Mouse (Mus musculus): ENCODE measurements at regions not wholly inside any gene's neighbourhood (a gene's known extent, or its start where the extent isn't known, plus 50 kb on each side); places are given as distances from the start of the nearest gene placed in this dataset.

GRCm38 (mm10) chr5:46278190-46278589 lies 420.8 kb upstream of the Lcorl start:
- no peak for DNase-seq (ENCODE audit: low read depth)

DNA sequence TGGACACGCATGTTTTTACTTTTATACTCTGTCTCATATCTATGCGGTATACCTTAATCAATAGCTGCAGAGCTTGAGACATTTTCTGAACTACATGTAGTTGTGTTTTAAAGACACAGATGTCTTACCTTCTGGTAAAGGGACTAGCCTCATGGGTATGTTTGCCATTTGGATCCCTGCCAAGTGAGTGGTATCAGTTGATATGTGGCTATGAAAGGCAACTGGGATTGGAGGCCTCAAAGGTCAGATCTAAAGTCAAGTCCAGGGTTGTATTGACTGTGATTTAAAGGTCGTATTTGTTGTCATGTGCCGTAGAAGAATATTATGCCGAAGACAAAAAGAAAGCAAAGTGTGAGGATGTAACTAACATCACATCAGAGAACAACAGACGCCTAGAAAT lies 399.3 kb upstream of the Lcorl start:
- DNase-seq (ENCODE audit: low read depth) = no peak

DNA sequence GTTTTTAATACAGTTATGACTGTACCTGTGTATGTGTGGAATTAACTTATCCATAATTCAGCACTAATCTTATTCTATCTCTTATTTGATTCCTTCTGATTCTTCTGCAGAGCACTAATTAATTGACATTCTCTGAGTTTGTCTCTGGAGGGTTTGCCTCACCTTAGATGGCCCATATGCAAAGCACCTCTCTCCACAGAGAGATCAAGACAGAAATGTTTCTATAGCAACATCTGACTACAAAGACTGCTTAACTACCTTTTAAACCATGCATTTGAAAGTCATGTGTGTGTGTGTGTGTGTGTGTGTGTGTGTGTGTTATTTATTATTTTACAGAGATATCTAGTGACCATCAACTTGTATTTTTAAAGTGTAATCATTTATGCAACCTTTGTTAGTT lies 396.5 kb upstream of the Lcorl start:
- no peak for DNase-seq (ENCODE audit: low read depth)

DNA sequence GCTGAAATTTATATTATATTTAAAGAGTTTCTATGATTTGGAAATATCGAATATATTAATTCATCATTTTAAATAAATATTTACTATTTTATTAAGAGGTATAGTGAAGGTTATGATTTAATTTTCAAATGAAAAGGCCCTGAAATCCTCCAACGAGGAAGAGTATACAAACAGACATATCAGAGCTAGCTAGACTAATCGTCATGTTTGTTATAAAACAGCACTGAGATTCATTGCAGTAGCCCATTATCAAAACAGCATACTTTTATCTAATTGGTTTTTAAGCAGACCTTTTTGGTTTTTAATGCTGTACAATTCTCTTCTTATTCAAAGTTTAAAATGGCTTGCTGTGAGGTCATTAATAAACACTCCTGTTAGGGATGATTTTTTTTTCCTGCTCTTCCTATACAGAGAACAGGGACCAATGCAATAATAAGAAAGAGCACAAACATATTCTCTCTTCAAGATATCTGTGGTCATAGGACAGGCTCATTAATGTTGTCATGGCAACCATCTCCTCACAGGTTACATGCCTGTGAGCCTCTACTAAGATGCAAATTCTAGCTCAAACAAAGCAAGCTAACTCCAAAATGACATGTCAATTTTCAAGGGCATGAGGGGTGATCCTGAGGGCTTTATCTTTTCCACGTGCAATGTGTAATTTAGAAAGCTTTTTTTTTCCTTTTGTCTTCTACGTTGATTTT lies 378.1 kb upstream of the Lcorl start:
- DNase-seq (ENCODE audit: low read depth) = no peak

DNA sequence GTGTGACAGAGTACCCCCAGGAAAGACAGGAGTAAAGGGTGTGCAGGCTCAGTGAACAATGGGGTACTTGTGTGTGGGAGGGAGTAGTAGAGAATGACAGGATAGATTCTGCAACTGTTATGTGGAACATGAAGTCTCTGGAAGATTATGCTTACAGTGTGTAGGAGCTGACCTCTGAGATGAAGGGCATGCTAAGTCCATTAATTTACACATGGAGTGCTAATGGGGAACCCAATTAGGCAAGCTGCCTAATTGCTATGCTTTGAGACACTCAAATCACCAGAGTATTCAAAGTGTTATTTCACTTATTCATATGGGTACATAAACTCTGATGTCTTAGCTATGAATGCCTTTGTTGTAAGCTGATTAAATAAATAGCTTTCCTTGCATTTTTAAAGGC lies 375.4 kb upstream of the Lcorl start:
- no peak for DNase-seq (ENCODE audit: low read depth)

DNA sequence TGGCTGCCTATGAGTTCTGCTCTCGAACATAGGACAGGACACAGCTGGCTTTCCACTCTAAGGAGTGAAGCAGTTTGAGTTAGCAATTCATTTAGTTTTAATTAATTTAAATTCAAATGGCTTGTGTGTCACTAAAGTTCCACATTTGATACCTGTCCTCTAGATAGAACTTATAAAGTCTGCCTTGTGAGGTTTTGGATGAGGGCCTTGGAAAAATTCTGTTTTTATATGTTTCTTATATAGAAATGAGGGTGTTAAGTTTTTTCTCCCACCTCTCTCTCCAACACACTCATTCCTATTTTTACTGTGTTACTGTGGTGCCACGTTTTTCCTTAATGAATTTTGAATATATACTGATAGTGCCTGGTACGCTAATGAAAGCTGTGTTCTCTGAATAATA lies 371.3 kb upstream of the Lcorl start:
- no peak for DNase-seq (ENCODE audit: low read depth)

DNA sequence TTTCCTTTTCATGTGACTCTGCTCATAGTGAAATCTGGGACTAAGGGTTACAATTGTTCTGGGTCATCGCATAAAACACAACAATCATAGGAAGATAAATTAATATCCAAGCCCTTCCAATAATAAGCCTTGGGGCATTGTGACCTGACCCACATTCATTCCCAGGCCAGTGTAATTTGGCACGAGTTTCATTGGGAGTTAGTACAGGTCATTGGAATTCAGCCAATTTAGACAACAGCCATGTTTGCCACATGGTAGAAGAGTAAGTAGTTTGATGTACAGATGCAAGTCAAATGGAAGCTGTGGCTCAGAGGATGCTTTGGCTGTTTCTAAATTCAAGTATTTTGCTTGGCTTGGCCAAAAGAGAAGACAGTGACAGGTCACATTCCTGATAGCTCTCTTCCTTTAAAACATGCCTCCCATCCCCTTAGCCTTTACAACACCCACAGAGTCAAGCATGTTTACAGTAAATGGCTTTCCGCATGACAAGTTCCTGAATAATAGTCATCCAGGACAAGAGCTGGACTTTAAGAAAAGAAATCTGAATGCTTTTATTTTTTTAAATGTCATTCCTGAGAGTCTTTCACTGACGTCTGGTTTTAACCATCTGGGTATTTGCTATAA lies 355.5 kb upstream of the Lcorl start:
- no peak for DNase-seq (ENCODE audit: low read depth)

DNA sequence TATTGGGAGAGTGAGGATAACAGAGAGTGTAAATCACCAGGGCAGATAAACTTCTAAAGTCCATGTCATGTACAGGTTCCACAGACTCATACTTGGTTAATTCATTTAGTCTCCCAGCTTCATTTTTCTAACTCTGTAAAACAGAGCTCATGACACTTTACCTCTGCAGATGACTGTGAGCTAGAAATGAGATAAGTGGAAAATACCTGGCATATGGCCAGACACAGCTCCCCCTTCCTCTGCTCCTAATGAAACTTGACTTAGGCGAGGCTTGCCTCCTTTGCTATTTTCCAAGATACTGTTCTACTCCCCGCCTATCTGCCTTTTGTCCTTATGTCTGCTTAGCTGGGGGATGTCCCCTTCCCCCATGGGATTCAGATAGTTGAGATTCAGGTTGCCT lies 351.7 kb upstream of the Lcorl start:
- no peak for DNase-seq (ENCODE audit: low read depth)

GRCm38 (mm10) chr5:46203744-46204143 lies 346.3 kb upstream of the Lcorl start:
- DNase-seq (ENCODE audit: low read depth) = no peak

DNA sequence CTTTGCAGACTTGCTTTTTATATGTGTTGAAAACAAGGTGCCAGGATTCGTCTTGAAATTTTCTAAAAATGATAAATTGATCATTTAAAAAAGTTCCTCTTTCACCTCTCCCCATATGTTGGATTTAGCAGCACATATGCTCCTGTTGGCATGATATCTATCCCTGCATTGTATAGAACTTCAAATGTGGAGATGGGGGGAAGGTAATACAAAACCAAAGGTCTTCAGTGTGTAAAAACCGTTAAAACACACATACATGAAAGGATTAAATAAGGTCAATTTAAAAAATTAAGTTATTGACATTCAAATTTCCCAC lies 345.0 kb upstream of the Lcorl start:
- DNase-seq (ENCODE audit: low read depth) = no peak

GRCm38 (mm10) chr5:46201639-46202456 lies 344.4 kb upstream of the Lcorl start:
- DNase-seq (ENCODE audit: low read depth) = no peak

GRCm38 (mm10) chr5:46186908-46187307 lies 329.5 kb upstream of the Lcorl start:
- no peak for DNase-seq (ENCODE audit: low read depth)

DNA sequence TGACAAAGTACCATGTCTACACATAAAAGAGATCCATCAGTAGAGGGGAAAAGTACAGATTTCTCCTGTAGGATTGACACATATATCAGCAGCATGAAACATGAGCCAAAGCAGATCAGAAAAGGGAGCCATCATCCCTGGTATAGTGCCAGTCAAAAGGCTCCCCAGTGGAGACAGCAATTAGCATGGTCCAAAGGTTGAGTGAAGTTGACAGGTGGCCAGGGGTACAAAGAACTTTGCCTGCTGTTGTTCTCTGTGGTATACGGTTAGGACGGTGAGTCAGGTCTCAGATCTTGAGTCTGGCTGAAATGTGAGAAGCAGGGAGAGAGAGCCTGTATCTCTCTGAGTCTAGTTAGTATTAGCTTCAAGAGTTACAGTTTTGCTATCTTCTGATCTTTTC lies 324.7 kb upstream of the Lcorl start:
- DNase-seq (ENCODE audit: low read depth) = no peak

DNA sequence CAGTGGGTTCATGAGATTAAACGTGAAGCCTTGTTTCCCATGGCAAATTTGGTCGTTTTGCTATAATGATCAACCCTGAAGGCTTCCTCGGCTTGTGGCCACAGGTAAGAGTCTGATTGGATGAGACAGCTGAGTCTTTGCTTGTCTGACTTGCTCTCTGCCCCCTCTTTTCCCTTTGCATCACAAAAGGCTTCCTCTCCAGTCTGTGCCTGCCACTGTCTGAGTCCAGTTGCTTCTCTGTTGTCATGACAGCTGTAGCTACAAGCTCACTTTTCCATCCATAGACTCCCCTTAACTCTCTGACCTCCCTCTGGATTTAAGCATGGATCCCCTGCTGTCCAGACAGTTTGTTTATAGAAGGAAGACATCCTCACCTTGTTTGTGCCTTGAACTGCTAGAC lies 314.9 kb upstream of the Lcorl start:
- no peak for DNase-seq (ENCODE audit: low read depth)

GRCm38 (mm10) chr5:46160774-46161173 lies 303.4 kb upstream of the Lcorl start:
- DNase-seq (ENCODE audit: low read depth) = no peak

DNA sequence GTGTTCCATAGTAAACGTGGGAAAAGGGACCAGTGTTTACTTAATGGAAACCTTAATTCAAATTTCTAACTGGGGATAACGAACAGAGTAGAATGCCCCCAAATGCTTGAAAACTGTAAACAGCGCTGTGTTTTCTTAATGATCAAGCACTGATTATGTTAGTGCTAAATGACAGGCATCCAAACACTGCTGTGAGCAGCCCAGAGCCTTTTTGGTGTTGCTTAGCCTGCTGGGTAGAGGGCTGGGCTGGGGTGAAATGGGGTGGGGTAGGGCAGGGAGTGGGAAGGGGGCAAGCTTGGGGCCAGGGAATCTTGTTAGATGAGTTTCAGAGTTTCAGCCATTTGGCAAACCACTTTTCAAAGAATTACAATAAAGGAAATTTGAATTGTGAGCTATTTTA lies 294.6 kb upstream of the Lcorl start:
- DNase-seq (ENCODE audit: low read depth) = no peak

DNA sequence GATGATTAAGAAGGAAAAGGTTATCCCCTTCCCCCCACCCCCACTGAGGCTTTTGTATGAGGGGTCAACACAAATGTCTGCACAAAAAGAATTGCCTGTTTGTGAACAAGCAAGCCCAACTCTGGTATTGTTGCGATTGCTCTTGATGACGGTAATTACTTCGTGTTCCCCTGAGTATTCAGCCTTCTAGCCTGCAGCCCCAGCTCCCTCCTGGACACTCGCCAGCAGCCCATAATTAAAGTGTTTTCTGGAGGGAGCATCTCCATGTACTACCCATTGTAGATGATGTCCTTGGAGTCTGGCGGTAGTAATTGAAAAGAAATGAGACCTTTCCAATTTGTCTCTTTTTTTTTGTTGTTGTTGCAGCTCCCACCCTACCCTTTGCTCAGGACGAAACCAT lies 293.4 kb upstream of the Lcorl start:
- no peak for DNase-seq (ENCODE audit: low read depth)

DNA sequence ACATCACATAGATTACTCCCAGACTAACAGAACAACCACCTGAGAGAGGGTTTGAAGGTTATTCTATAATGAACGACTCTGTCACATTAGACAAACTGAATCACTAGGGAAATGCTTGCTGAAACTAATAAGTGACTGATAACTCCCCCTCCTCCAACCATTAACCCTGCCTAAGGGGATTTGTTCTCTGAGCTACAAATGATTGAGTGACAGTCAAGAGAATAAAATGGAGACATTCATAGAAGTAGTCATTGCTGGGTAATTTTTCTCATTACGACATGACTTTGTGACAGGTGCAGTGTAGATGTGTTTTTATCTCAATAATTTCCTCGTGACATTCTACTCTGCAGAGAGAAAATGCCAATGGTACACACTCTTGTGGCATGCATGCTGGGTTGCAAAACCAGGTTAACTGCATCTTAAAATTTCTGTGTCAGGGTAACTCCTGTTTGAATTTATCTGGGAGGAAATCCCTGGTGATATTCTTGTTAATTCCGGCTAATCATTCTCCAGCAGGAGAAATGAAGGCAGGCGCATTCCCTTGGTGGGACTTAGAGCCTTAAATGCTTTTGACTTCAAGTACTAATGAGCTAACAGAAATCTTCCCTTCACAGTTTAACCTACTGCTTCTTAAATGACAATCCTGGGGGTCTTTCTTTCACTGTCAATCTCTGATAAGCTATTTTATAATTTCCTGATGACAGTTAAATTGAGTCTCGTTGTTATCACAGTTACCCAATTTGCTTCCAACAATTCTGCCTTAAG lies 292.6 kb upstream of the Lcorl start:
- DNase-seq (ENCODE audit: low read depth) = no peak

DNA sequence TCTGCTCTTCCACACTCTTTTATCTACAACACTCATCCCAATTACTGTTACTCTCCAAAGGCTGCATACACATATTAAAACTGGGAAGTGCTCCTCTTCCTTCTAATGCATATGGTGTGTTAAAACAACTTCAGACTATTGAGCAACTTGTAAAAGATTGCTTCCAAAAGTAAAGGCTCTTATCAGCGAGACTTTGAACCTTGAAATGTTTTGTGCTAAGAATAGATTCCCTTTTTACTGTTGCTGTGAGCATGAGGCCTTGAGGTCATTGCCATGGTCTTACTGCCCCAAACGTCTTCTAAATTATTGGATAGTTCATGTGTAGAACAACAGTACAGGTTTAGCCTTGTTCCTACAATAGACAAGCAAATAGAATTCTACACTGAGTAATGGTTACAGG lies 281.6 kb upstream of the Lcorl start:
- no peak for DNase-seq (ENCODE audit: low read depth)

DNA sequence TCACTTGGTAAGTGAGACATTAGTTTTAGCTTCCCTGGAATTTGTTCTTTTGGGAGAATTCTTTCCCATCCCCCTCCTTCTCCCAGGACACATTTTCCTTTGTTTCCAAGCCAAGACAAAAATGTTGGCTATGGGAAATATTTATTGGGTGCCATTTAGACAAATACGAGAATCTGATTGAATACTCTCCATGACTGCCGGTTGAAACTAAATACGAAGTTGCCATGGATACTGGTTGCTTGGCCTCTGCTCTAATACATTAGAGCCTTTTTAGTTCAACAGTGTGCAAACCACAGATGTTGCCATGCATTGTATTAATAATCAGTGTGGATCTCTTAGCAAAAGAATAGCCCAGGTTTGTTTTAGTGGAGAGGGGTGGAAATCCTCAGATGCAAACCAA lies 280.3 kb upstream of the Lcorl start:
- DNase-seq (ENCODE audit: low read depth) = no peak

DNA sequence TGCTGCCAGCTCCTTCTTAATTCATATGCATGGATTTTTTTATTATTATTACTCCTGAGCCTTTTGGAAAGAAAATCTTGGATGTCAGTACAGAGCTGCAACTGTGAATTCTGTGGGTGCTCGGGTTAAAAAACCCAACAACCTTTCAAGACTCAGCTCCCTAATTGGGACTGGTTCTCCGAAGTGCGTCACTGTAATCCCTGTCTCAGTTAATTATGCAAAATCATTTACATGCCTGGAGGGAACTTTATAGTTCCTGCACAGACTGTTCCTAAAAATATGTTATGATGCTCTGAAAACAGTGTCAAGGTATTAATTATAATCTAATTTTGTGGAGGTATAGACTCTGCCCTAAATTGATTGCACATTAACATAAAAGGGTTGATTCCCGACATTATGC lies 250.6 kb upstream of the Lcorl start:
- no peak for DNase-seq (ENCODE audit: low read depth)

- no peak for DNase-seq (ENCODE audit: low read depth)
Observed at GRCm38 (mm10) chr5:46103350-46103749, 245.9 kb upstream of the Lcorl start.

DNA sequence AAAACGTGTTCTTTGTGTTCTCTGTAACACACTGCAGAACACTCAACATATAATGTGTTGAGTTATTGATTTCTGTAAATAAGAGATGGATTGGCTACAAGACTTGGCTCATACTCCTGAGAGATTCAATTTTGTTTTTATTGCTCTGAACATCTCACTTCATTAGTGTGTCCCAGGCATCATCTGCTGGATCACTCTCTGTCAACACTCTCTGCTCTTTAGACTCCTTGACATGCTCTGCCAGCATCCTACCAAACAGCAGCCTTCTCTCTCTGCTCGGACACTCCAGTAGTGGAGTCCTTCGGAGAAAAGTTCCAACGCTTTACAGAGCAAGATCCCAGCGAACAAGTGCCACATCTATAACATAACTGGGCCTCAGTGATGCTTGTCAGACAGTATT lies 235.1 kb upstream of the Lcorl start:
- DNase-seq (ENCODE audit: low read depth) = no peak
